Comparison of ENCODE assay signal across 17 mouse cellular contexts in the genomic region with DNA sequence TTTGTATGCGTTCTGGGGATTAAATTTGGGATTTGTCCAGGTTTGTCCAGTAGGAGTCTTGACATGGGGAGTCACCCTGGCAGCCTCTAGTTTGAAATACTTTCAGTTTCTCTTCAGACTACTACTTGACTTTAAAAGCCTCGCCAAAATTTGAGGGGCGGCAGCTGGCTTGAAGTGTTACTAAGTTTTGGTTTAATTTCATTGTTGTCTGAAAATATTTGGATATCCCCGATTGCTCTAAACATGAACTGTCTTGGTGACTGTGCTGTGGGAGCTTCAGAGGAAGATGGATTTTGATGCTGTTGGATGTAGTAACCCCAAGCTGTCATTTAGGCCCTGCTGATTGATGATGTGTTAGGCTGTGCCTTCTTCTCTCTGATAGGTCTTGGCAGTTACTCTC. TPM values are rescaled to one million over a fixed set of nuclear protein-coding genes. Genes with fewer than 3 reads are reported as not detected.
DNase-seq lines count a peak whose midpoint lies in the region; ATAC-seq lines count a peak whose summit lies in the region.
"Had no signal": no experiment of that assay in that cellular context is flagged by ENCODE, and none has a peak within 500 bp of the region (broad histone marks: within the 10 kb centered on the region; RNA-seq: fewer than 3 reads in every experiment).

No protein-coding gene starts in this region.

- H3K4me1 ChIP-seq in lung, embryonic 15.5 days = peaks cover 57% of the 10 kb centered on the region
- H3K4me1 ChIP-seq in hindbrain, embryonic 11.5 days (replicated peaks; ENCODE audit: control insufficient read depth, insufficient read depth, low read length) = no peaks in the 10 kb centered on the region; the same call in 1 of the 2 replicates

- no peak overlapping the region for H3K4me3 ChIP-seq in lung, embryonic 15.5 days
- H3K4me3 ChIP-seq in hindbrain, embryonic 11.5 days (ENCODE audit: low read depth, low read length) = no peak overlapping the region
- H3K4me3 ChIP-seq: hindbrain, embryonic 12.5 days; limb, embryonic 13.5 days; neural tube, embryonic 12.5 days had no signal

- peak; percentile 12 for DNase-seq in embryo, embryonic 10.5 days (ENCODE audit: low spot score)
- no peak for DNase-seq in embryo, embryonic 11 days
- peak; percentile 25 for DNase-seq in urinary bladder, postnatal 14 days (ENCODE audit: low spot score)
- no peak for DNase-seq in urinary bladder, postnatal 10 days (ENCODE audit: low spot score)
- DNase-seq in spleen, adult 12 weeks (ENCODE audit: low spot score) = no peak
- no peak for DNase-seq in hindbrain, embryonic 11.5 days (ENCODE audit: low spot score)
- DNase-seq: adrenal gland, postnatal 10 days; cerebellum, adult 11-12 months; layer of hippocampus, postnatal 36 days; right cerebral cortex, postnatal 25 days; thymus, postnatal 25 days had no signal

- ATAC-seq in lung, embryonic 15.5 days (ENCODE audit: borderline replicate concordance, extremely low read depth, low FRiP score, low TSS enrichment) = peak; percentile 96
- ATAC-seq in hindbrain, embryonic 11.5 days (ENCODE audit: low FRiP score) = no peak
- ATAC-seq in granulocyte monocyte progenitor cell, adult 5-6 weeks (replicated peaks; ENCODE audit: poor library complexity, severe bottlenecking) = no peak
- ATAC-seq: forebrain, embryonic 16.5 days had no signal

- no peak overlapping the region for H3K9ac ChIP-seq in lung, embryonic 15.5 days
- H3K9ac ChIP-seq in hindbrain, embryonic 11.5 days (ENCODE audit: low read depth, low read length) = no peak overlapping the region
- H3K9ac ChIP-seq: hindbrain, embryonic 12.5 days; limb, embryonic 13.5 days; neural tube, embryonic 12.5 days had no signal

- no peaks in the 10 kb centered on the region for H3K27me3 ChIP-seq in lung, embryonic 15.5 days
- H3K27me3 ChIP-seq in hindbrain, embryonic 11.5 days (ENCODE audit: control insufficient read depth, insufficient read depth, low read length) = no peaks in the 10 kb centered on the region
- H3K27me3 ChIP-seq: hindbrain, embryonic 12.5 days; limb, embryonic 13.5 days; neural tube, embryonic 12.5 days had no signal

- H3K27ac ChIP-seq in lung, embryonic 15.5 days = peak overlapping the region; percentile 75; the same call in 1 of the 2 replicates
- H3K27ac ChIP-seq in hindbrain, embryonic 11.5 days (ENCODE audit: low read depth, low read length) = no peak overlapping the region
- H3K27ac ChIP-seq: hindbrain, embryonic 12.5 days; limb, embryonic 13.5 days; neural tube, embryonic 12.5 days had no signal

- peak overlapping the region; percentile 14 for H3K4me2 ChIP-seq in lung, embryonic 15.5 days
- H3K4me2 ChIP-seq in hindbrain, embryonic 11.5 days (replicated peaks; ENCODE audit: low read depth, low read length) = no peak overlapping the region
- H3K4me2 ChIP-seq: hindbrain, embryonic 12.5 days; limb, embryonic 13.5 days; neural tube, embryonic 12.5 days had no signal

- no peaks in the 10 kb centered on the region for H3K36me3 ChIP-seq in lung, embryonic 15.5 days
- no peaks in the 10 kb centered on the region for H3K36me3 ChIP-seq in hindbrain, embryonic 11.5 days (ENCODE audit: control insufficient read depth, insufficient read depth, low read length)

- 27% methylated on average over 4 of the region's 4 CpGs for whole genome bisulfite sequencing in lung, embryonic 15.5 days
- WGBS in hindbrain, embryonic 11.5 days = 90% methylated on average over 4 of the region's 4 CpGs

- H3K9me3 ChIP-seq in lung, embryonic 15.5 days = no peaks in the 10 kb centered on the region
- H3K9me3 ChIP-seq in hindbrain, embryonic 11.5 days (ENCODE audit: control insufficient read depth, low read length) = no peaks in the 10 kb centered on the region
- H3K9me3 ChIP-seq: hindbrain, embryonic 12.5 days; limb, embryonic 13.5 days; neural tube, embryonic 12.5 days had no signal

RNA-seq across cellular contexts. Expression of a gene that starts 34.2 kb away (rescaled TPM):
- 625 and 654 TPM in 2 replicates for polyA plus RNA-seq in lung, embryonic 15.5 days (2015; fragmentation: Nextera tagmentation; extraction: Ambion mirVana)
- 542 and 547 TPM in 2 replicates for polyA plus RNA-seq in hindbrain, embryonic 11.5 days (2014; fragmentation: Nextera tagmentation; extraction: Ambion mirVana)
- 53.3 and 59.4 TPM in 2 replicates for total RNA-seq in granulocyte monocyte progenitor cell, adult 5-6 weeks (2014; fragmentation: Nextera tagmentation)
- 30.6 and 41.9 TPM in 2 replicates for total RNA-seq in granulocyte monocyte progenitor cell, adult 5-6 weeks (2017)

Comparison
In these comparisons a context has a peak if more than half of its experiments do, and no peak if none do; other contexts are left out.
1. DNase-seq: peak in embryo, embryonic 10.5 days (single experiment) and urinary bladder, postnatal 14 days (single experiment); none in embryo, embryonic 11 days (single experiment), urinary bladder, postnatal 10 days (single experiment), spleen, adult 12 weeks (single experiment) and hindbrain, embryonic 11.5 days (single experiment).